Mouse (Mus musculus): ENCODE measurements around the gene Sval3. TPM values are rescaled to one million over a fixed set of nuclear protein-coding genes. Genes with fewer than 3 reads are reported as not detected.

Gene Sval3
- polyA plus RNA-seq (2012) = not detected in 2 replicates

GRCm38 (mm10) chr6:41967840-41968239 lies at the start of gene Sval3:
Gene Sval3, plus strand, starts transcription at chr6:41968140.

GRCm38 (mm10) chr6:41951330-41951729 lies 16.6 kb upstream of the Sval3 start, which contains the start of gene Sval1:
Gene Sval1, plus strand, starts transcription at chr6:41951630.

Other genes with a start within 250 kb of the Sval3 start
- gene Olfr459, start 193.0 kb upstream of the Sval3 start, polyA plus RNA-seq (2012) = not detected in 2 replicates
- gene Pip, start 120.6 kb upstream of the Sval3 start, polyA plus RNA-seq (2012) = 0.05 TPM in 1 of 2 replicates, not detected in the other
- not detected in 2 replicates for gene Sval2, start 115.2 kb upstream of the Sval3 start, polyA plus RNA-seq (2012)
- not detected in 2 replicates for gene Sval1, start 16.5 kb upstream of the Sval3 start, polyA plus RNA-seq (2012)
- not detected in 2 replicates for gene Sva, start 70.3 kb downstream of the Sval3 start, polyA plus RNA-seq (2012)
- not detected in 2 replicates for gene Tas2r139, start 172.8 kb downstream of the Sval3 start, polyA plus RNA-seq (2012)
- gene Tas2r144, start 247.2 kb downstream of the Sval3 start, polyA plus RNA-seq (2012) = not detected in 2 replicates